ENCODE assay signal across 26 mouse cellular contexts in genomic region chr7:75267236-75267635, GRCm38 (mm10). TPM values are rescaled to one million over a fixed set of nuclear protein-coding genes. Genes with fewer than 3 reads are reported as not detected.
DNase-seq lines count a peak whose midpoint lies in the region; ATAC-seq and TF ChIP-seq lines count a peak whose summit lies in the region.
"Had no signal": no experiment of that assay in that cellular context is flagged by ENCODE, and none has a peak within 500 bp of the region (broad histone marks: within the 10 kb centered on the region; RNA-seq: fewer than 3 reads in every experiment).

No protein-coding gene starts in this region.

- no peak for ATAC-seq in kidney, postnatal 0 days (replicated peaks; ENCODE audit: low FRiP score, low read depth)
- no peak for ATAC-seq in erythroid progenitor cell, adult 5-6 weeks (replicated peaks; ENCODE audit: low FRiP score, poor library complexity, severe bottlenecking)
- ATAC-seq: forebrain, embryonic 16.5 days; intestine, postnatal 0 days; midbrain, embryonic 13.5 days had no signal

- DNase-seq in kidney, postnatal 0 days (ENCODE audit: low spot score) = peak; percentile 1
- DNase-seq in kidney, postnatal 4 days = no peak
- peak; percentile 14 for DNase-seq in 3134 (ENCODE audit: extremely low read depth, insufficient read length, low spot score)
- peak; percentile 47 for DNase-seq in brain, embryonic 14.5 days (ENCODE audit: low read depth)
- no peak for DNase-seq in heart, postnatal 36 days
- DNase-seq: adrenal gland, postnatal 25 days; cerebellum, adult 9-10 months; embryo, embryonic 11 days; gastrocnemius, postnatal 10 days; kidney, postnatal 25 days had no signal

- H3K36me3 ChIP-seq in kidney, postnatal 0 days (ENCODE audit: insufficient read depth, low read length) = no peaks in the 10 kb centered on the region
- no peaks in the 10 kb centered on the region for H3K36me3 ChIP-seq in C2C12 (ENCODE audit: control insufficient read depth, insufficient read depth)
- H3K36me3 ChIP-seq: embryonic facial prominence, embryonic 12.5 days; G1E; heart, embryonic 10.5 days; limb, embryonic 13.5 days; lung, embryonic 15.5 days; midbrain, embryonic 13.5 days had no signal

- TF ChIP-seq CTCF in kidney, postnatal 0 days (IDR thresholded peaks at IDR 0.05; ENCODE audit: low read depth) = no peak
- no peak for TF ChIP-seq CTCF in C2C12 (IDR thresholded peaks at IDR 0.05; ENCODE audit: control insufficient read depth, insufficient read depth, insufficient read length)
- no peak for TF ChIP-seq CTCF in brain, embryonic 14.5 days (IDR thresholded peaks at IDR 0.05; ENCODE audit: borderline replicate concordance, extremely low read depth, insufficient read depth, insufficient read length)

- 43% methylated on average over 4 of the region's 4 CpGs for WGBS in kidney, postnatal 0 days

- no peak overlapping the region for H3K4me2 ChIP-seq in kidney, postnatal 0 days (ENCODE audit: low read length)
- H3K4me2 ChIP-seq: embryonic facial prominence, embryonic 12.5 days; hindbrain, embryonic 14.5 days; limb, embryonic 13.5 days; liver, embryonic 11.5 days; lung, embryonic 15.5 days; midbrain, embryonic 13.5 days had no signal

- H3K27ac ChIP-seq in kidney, postnatal 0 days = no peak overlapping the region
- H3K27ac ChIP-seq: embryonic facial prominence, embryonic 12.5 days; heart, embryonic 10.5 days; hindbrain, embryonic 14.5 days; limb, embryonic 13.5 days; lung, embryonic 15.5 days; macrophage; midbrain, embryonic 13.5 days had no signal

- H3K79me2 ChIP-seq in C2C12 (ENCODE audit: control insufficient read depth, insufficient read depth) = no peaks in the 10 kb centered on the region

- no peaks in the 10 kb centered on the region for H3K4me1 ChIP-seq in kidney, postnatal 0 days (replicated peaks; ENCODE audit: insufficient read depth, low read length)
- H3K4me1 ChIP-seq: embryonic facial prominence, embryonic 12.5 days; heart, embryonic 10.5 days; limb, embryonic 13.5 days; lung, embryonic 15.5 days had no signal

- no peaks in the 10 kb centered on the region for H3K79me3 ChIP-seq in C2C12 (ENCODE audit: low read depth)

- H3K4me3 ChIP-seq in kidney, postnatal 0 days (replicated peaks; ENCODE audit: low read depth, low read length) = no peak overlapping the region
- H3K4me3 ChIP-seq in C2C12 (ENCODE audit: insufficient read depth, poor library complexity, severe bottlenecking) = no peak overlapping the region
- H3K4me3 ChIP-seq: embryonic facial prominence, embryonic 12.5 days; heart, embryonic 10.5 days; limb, embryonic 13.5 days; lung, embryonic 15.5 days; midbrain, embryonic 13.5 days had no signal

- H3K27me3 ChIP-seq in kidney, postnatal 0 days (ENCODE audit: insufficient read depth, low read length) = no peaks in the 10 kb centered on the region
- no peaks in the 10 kb centered on the region for H3K27me3 ChIP-seq in C2C12 (ENCODE audit: control insufficient read depth, insufficient read depth, insufficient read length)
- H3K27me3 ChIP-seq: embryonic facial prominence, embryonic 12.5 days; limb, embryonic 13.5 days; lung, embryonic 15.5 days; midbrain, embryonic 13.5 days had no signal

- TF ChIP-seq POLR2A in brain, embryonic 14.5 days (IDR thresholded peaks at IDR 0.05; ENCODE audit: borderline replicate concordance, extremely low read depth, insufficient read depth, insufficient read length, poor library complexity, severe bottlenecking) = no peak

- intact Hi-C loops in heart, postnatal 36 days (cut with DNase I) = no loop called here

- H3K9me3 ChIP-seq in kidney, postnatal 0 days (replicated peaks; ENCODE audit: low read length) = no peaks in the 10 kb centered on the region
- H3K9me3 ChIP-seq: embryonic facial prominence, embryonic 12.5 days; heart, embryonic 10.5 days; limb, embryonic 13.5 days; lung, embryonic 15.5 days; midbrain, embryonic 13.5 days had no signal

- no peak overlapping the region for H3ac ChIP-seq in C2C12 (ENCODE audit: control insufficient read depth, insufficient read length, low read depth)

- no peak overlapping the region for H3K9ac ChIP-seq in kidney, postnatal 0 days (ENCODE audit: low read depth, low read length)
- H3K9ac ChIP-seq: embryonic facial prominence, embryonic 12.5 days; hindbrain, embryonic 14.5 days; limb, embryonic 13.5 days; lung, embryonic 15.5 days; midbrain, embryonic 13.5 days had no signal

TF ChIP-seq in C2C12, 6 proteins besides CTCF, POLR2A, EP300 and RAD21:
- TF ChIP-seq CEBPB (IDR thresholded peaks at IDR 0.05; ENCODE audit: low read depth) (no peak), FOSL1 (IDR thresholded peaks at IDR 0.05; ENCODE audit: insufficient read depth, low read length, poor library complexity, severe bottlenecking) (peak; percentile 60), MYOD1 (IDR thresholded peaks at IDR 0.05; ENCODE audit: control insufficient read depth, insufficient read length, low read depth) (peak; percentile 43), USF1 (IDR thresholded peaks at IDR 0.05; ENCODE audit: low read depth) (no peak), MYOG (IDR thresholded peaks at IDR 0.05; ENCODE audit: control insufficient read depth, extremely low read depth, insufficient read length) (no peak), MAX (IDR thresholded peaks at IDR 0.05) (peak; percentile 52)
TF ChIP-seq in C2C12: peak in this region for 3.

RNA-seq across cellular contexts. Expression of gene Sv2b, which starts 41.8 kb away (rescaled TPM):
- polyA plus RNA-seq in kidney, postnatal 0 days (2015; fragmentation: Nextera tagmentation; extraction: Ambion mirVana) = 0.59 and 0.68 TPM in 2 replicates
- polyA plus RNA-seq in C2C12 (2012; fragmentation: generic; extraction: Trizol) = 0.02 TPM
- polyA plus RNA-seq in brain, embryonic 14.5 days (2012; rRNA removed) = 4.7 and 7.0 TPM in 2 replicates
- not detected in 2 replicates for total RNA-seq in erythroid progenitor cell, adult 5-6 weeks (2015; ENCODE audit: low replicate concordance)
- total RNA-seq in erythroid progenitor cell, adult 5-6 weeks (2017; ENCODE audit: low replicate concordance) = not detected in 2 replicates
- total RNA-seq in heart, postnatal 36 days (2021) = under 1 TPM; 0.24 to 0.25 TPM
- total RNA-seq: granulocyte monocyte progenitor cell, adult 5-6 weeks; hematopoietic stem cell, adult 5-6 weeks; megakaryocyte-erythroid progenitor cell, adult 5-6 weeks had no signal
- polyA plus RNA-seq: G1E, macrophage had no signal

Comparison
In these comparisons a context has a peak if more than half of its experiments do, and no peak if none do; other contexts are left out.
1. DNase-seq: peak in kidney, postnatal 0 days (single experiment), 3134 (single experiment) and brain, embryonic 14.5 days (single experiment); none in kidney, postnatal 4 days (0 of 2) and heart, postnatal 36 days (0 of 2).